In the genomic region with DNA sequence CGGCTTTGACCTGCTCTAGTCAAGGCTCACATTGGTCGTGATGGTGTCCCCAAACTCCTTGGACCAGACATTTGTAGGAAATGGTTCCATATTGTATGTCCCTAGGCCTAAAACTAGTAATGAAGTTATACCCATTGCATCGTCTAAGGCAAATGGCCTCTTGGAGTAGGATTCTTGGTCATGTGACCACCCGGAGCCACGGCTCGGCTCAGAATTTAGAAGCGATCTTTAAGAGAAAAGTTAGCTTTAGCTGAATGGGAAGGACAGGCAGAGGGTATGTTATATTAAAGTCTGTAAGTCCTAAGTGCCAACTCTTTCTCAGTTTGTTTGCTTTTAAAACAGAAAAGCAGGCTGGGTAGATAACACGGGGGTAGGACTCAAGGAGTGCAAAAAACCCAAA, we compare ENCODE assay signal across 29 mouse cellular contexts. TPM values are rescaled to one million over a fixed set of nuclear protein-coding genes. Genes with fewer than 3 reads are reported as not detected.
DNase-seq lines count a peak whose midpoint lies in the region; TF ChIP-seq lines count a peak whose summit lies in the region.
"Had no signal": no experiment of that assay in that cellular context is flagged by ENCODE, and none has a peak within 500 bp of the region (broad histone marks: within the 10 kb centered on the region; RNA-seq: fewer than 3 reads in every experiment).

No protein-coding gene starts in this region.

- H3K9ac ChIP-seq in CH12.LX (ENCODE audit: insufficient read depth, low read depth) = no peak overlapping the region
- H3K9ac ChIP-seq: embryonic facial prominence, embryonic 15.5 days had no signal

- H3K36me3 ChIP-seq in spleen, adult 2 months (ENCODE audit: control insufficient read depth, insufficient read depth, low read length) = no peaks in the 10 kb centered on the region
- no peaks in the 10 kb centered on the region for H3K36me3 ChIP-seq in CH12.LX (replicated peaks in 1 of 2; ENCODE audit: control insufficient read depth in 1 of 2, insufficient read depth in 1 of 2, low read length in 1 of 2)
- H3K36me3 ChIP-seq in midbrain, embryonic 10.5 days = no peaks in the 10 kb centered on the region
- H3K36me3 ChIP-seq: embryonic facial prominence, embryonic 15.5 days; forebrain, embryonic 10.5 days; heart, embryonic 10.5 days had no signal

- no peaks in the 10 kb centered on the region for H3K79me2 ChIP-seq in CH12.LX (replicated peaks; ENCODE audit: control insufficient read depth, extremely low read depth, insufficient read depth, poor library complexity, severe bottlenecking)

- intact Hi-C loops in left cerebral cortex, postnatal 10 days (cut with DNase I) = no loop called here

- DNase-seq in spleen, adult 2 months (ENCODE audit: low read depth in 1 of 2, low spot score in 2 of 2) = no peak
- no peak for DNase-seq in spleen, postnatal 10 days (ENCODE audit: low spot score in 2 of 2)
- DNase-seq in CH12.LX (ENCODE audit: extremely low read depth) = no peak
- no peak for DNase-seq in left cerebral cortex, postnatal 10 days (ENCODE audit: extremely low spot score in 1 of 2, low spot score in 2 of 2)
- no peak for DNase-seq in midbrain, embryonic 10.5 days (ENCODE audit: low spot score)
- DNase-seq: adrenal gland, adult 8-10 months; adrenal gland, postnatal 36 days; cerebellum, adult 11 months; cerebellum, adult 8-10 months; cerebellum, postnatal 14 days; embryo, embryonic 11 days; gastrocnemius, postnatal 36 days; heart, adult 18-20 months had no signal

- no peak for TF ChIP-seq POLR2A in spleen, adult 2 months (IDR thresholded peaks at IDR 0.05; ENCODE audit: low read depth, low read length)
- no peak for TF ChIP-seq POLR2A in CH12.LX (IDR thresholded peaks at IDR 0.05; ENCODE audit: low read depth, low read length)
- no peak for TF ChIP-seq POLR2A in bone marrow, adult 2 months (IDR thresholded peaks at IDR 0.05; ENCODE audit: borderline replicate concordance, control insufficient read depth, low read depth, low read length)

- peak overlapping the region; percentile 92 for H3K27ac ChIP-seq in spleen, adult 2 months (ENCODE audit: insufficient read depth, low read length)
- H3K27ac ChIP-seq in CH12.LX (ENCODE audit: insufficient read depth, low read depth) = no peak overlapping the region
- H3K27ac ChIP-seq in bone marrow, adult 2 months (ENCODE audit: control insufficient read depth, insufficient read depth, low read depth, low read length, poor library complexity) = no peak overlapping the region
- H3K27ac ChIP-seq in midbrain, embryonic 10.5 days (replicated peaks) = no peak overlapping the region
- H3K27ac ChIP-seq: embryonic facial prominence, embryonic 15.5 days; forebrain, embryonic 10.5 days; heart, embryonic 10.5 days had no signal

- H3K4me1 ChIP-seq in spleen, adult 2 months (ENCODE audit: control insufficient read depth, insufficient read depth, insufficient read length) = peaks cover 6% of the 10 kb centered on the region; the same call in 1 of the 2 replicates
- peaks cover 26 to 30% of the 10 kb centered on the region in 2 experiments for H3K4me1 ChIP-seq in CH12.LX (ENCODE audit: control insufficient read depth in 1 of 2, insufficient read depth in 2 of 2)
- H3K4me1 ChIP-seq in bone marrow, adult 2 months (ENCODE audit: control insufficient read depth, insufficient read depth, low read length) = peaks cover 5% of the 10 kb centered on the region
- H3K4me1 ChIP-seq in midbrain, embryonic 10.5 days = peaks cover 8% of the 10 kb centered on the region
- H3K4me1 ChIP-seq: embryonic facial prominence, embryonic 15.5 days; forebrain, embryonic 10.5 days had no signal

- no peaks in the 10 kb centered on the region for H3K9me3 ChIP-seq in CH12.LX (replicated peaks; ENCODE audit: low read length)
- H3K9me3 ChIP-seq in midbrain, embryonic 10.5 days (replicated peaks) = no peaks in the 10 kb centered on the region
- H3K9me3 ChIP-seq: embryonic facial prominence, embryonic 15.5 days; forebrain, embryonic 10.5 days; heart, embryonic 10.5 days had no signal

- in situ Hi-C loops in CH12.LX (cut with MboI; ENCODE audit: low pct_ligation_motif_present, low pct_unique_long_range_greater_than_20kb, low sequenced_read_pairs) = no loop called here

- no peak overlapping the region for H3K4me2 ChIP-seq in CH12.LX (ENCODE audit: insufficient read depth, low read depth, poor library complexity, severe bottlenecking)
- H3K4me2 ChIP-seq: embryonic facial prominence, embryonic 15.5 days had no signal

- H3K4me3 ChIP-seq in spleen, adult 2 months (ENCODE audit: extremely low read depth, insufficient read depth, insufficient read length) = peak overlapping the region; percentile 59
- no peak overlapping the region for H3K4me3 ChIP-seq in CH12.LX (replicated peaks in 1 of 3; ENCODE audit: low read depth in 2 of 3, low read length in 2 of 3, poor library complexity in 1 of 3)
- H3K4me3 ChIP-seq in bone marrow, adult 2 months (replicated peaks; ENCODE audit: control insufficient read depth, low read depth, low read length) = peak overlapping the region; percentile 32
- no peak overlapping the region for H3K4me3 ChIP-seq in midbrain, embryonic 10.5 days
- H3K4me3 ChIP-seq: embryonic facial prominence, embryonic 15.5 days; erythroblast, embryonic 14.5 days; forebrain, embryonic 10.5 days; heart, embryonic 10.5 days had no signal

- TF ChIP-seq CTCF in spleen, adult 2 months (IDR thresholded peaks at IDR 0.05; ENCODE audit: extremely low read depth, insufficient read depth, insufficient read length, insufficient replicate concordance) = no peak
- no peak for TF ChIP-seq CTCF in CH12.LX (conservative IDR thresholded peaks at IDR 0.05 in 1 of 2, IDR thresholded peaks at IDR 0.05 in 1 of 2; ENCODE audit: low read depth in 2 of 2, low read length in 2 of 2)
- no peak for TF ChIP-seq CTCF in bone marrow, adult 2 months (IDR thresholded peaks at IDR 0.05; ENCODE audit: control insufficient read depth, insufficient read depth, low read length)

- WGBS in spleen, adult 2 months = 71% methylated on average over 8 of the region's 8 CpGs
- WGBS in bone marrow, adult 2 months = 86% methylated on average over 8 of the region's 8 CpGs
- WGBS in midbrain, embryonic 10.5 days = 89% methylated on average over 8 of the region's 8 CpGs

- dilution Hi-C loops in CH12.LX (cut with MboI; ENCODE audit: extremely low pct_ligation_motif_present, extremely low pct_unique_long_range_greater_than_20kb, low sequenced_read_pairs) = no loop called here

- no peaks in the 10 kb centered on the region for H3K27me3 ChIP-seq in spleen, adult 2 months (ENCODE audit: control insufficient read depth, insufficient read depth, low read length)
- H3K27me3 ChIP-seq in CH12.LX (replicated peaks) = peaks cover 4% of the 10 kb centered on the region
- H3K27me3 ChIP-seq in midbrain, embryonic 10.5 days (ENCODE audit: low read depth, poor library complexity, severe bottlenecking) = 0 out of 2 replicates have a peak, but pooled peaks cover 5% of the 10 kb centered on the region

- TF ChIP-seq RAD21 in CH12.LX (IDR thresholded peaks at IDR 0.05; ENCODE audit: low read depth, low read length) = no peak

- TF ChIP-seq EP300 in CH12.LX (IDR thresholded peaks at IDR 0.05; ENCODE audit: low read length) = no peak

TF ChIP-seq in CH12.LX, 34 proteins besides CTCF, POLR2A, EP300 and RAD21 (continues in another document):
- TF ChIP-seq IRF4 (IDR thresholded peaks at IDR 0.05; ENCODE audit: low read depth, low read length) = no peak

RNA-seq across cellular contexts. Expression of gene Cd3d, which starts 0.5 kb away (rescaled TPM):
- 19.6 and 24.0 TPM in 2 replicates for polyA plus RNA-seq in spleen, adult 2 months (2012; rRNA removed)
- total RNA-seq in CH12.LX (2012; rRNA removed) = 5.2 and 5.5 TPM in 2 replicates
- 0.27 TPM in 1 of 2 replicates, not detected in the other for total RNA-seq in CH12.LX (2014; rRNA removed)
- 2.6 and 2.7 TPM in 2 replicates for polyA plus RNA-seq in CH12.LX (2012; ENCODE audit: insufficient read length, low read depth)
- 8.8 and 17.2 TPM in 2 replicates for polyA plus RNA-seq in bone marrow, adult 2 months (2011; ENCODE audit: insufficient read depth, insufficient read length, low replicate concordance, missing spikeins)
- not detected for total RNA-seq in left cerebral cortex, postnatal 10 days (2021)
- polyA plus RNA-seq in midbrain, embryonic 10.5 days (2016; fragmentation: Nextera tagmentation; extraction: Ambion mirVana) = not detected in 2 replicates
- total RNA-seq: ES-E14; gastrocnemius, adult 8-10 months had no signal
- polyA plus RNA-seq: brain, embryonic 14.5 days; embryonic facial prominence, embryonic 11.5 days; embryonic facial prominence, embryonic 15.5 days; erythroblast, embryonic 14.5 days; forebrain, embryonic 10.5 days; forebrain, embryonic 14.5 days; heart, embryonic 10.5 days; heart, embryonic 14.5 days; hindbrain, embryonic 11.5 days; hindbrain, embryonic 16.5 days; intestine, embryonic 14.5 days had no signal

RNA-seq across cellular contexts. Expression of gene Cd3g, which starts 1.9 kb away (rescaled TPM):
- 12.8 and 14.5 TPM in 2 replicates for polyA plus RNA-seq in spleen, adult 2 months (2012; rRNA removed)
- 11.2 and 12.7 TPM in 2 replicates for total RNA-seq in CH12.LX (2012; rRNA removed)
- 1.3 and 1.7 TPM in 2 replicates for total RNA-seq in CH12.LX (2014; rRNA removed)
- polyA plus RNA-seq in CH12.LX (2012; ENCODE audit: insufficient read length, low read depth) = 2.2 and 2.9 TPM in 2 replicates
- 5.4 and 7.0 TPM in 2 replicates for polyA plus RNA-seq in bone marrow, adult 2 months (2011; ENCODE audit: insufficient read depth, insufficient read length, low replicate concordance, missing spikeins)
- not detected for total RNA-seq in left cerebral cortex, postnatal 10 days (2021)
- not detected in 2 replicates for polyA plus RNA-seq in midbrain, embryonic 10.5 days (2016; fragmentation: Nextera tagmentation; extraction: Ambion mirVana)
- total RNA-seq: gastrocnemius, adult 8-10 months; heart, postnatal 25 days had no signal
- polyA plus RNA-seq: brain, embryonic 14.5 days; embryonic facial prominence, embryonic 11.5 days; erythroblast, embryonic 14.5 days; forebrain, embryonic 10.5 days; forebrain, embryonic 14.5 days; heart, embryonic 10.5 days; hindbrain, embryonic 11.5 days; hindbrain, embryonic 16.5 days had no signal

RNA-seq across cellular contexts. Expression of gene Ube4a, which starts 16.7 kb away (rescaled TPM):
- polyA plus RNA-seq in spleen, adult 2 months (2012; rRNA removed) = 6.5 and 9.5 TPM in 2 replicates
- total RNA-seq in CH12.LX (2012; rRNA removed) = 18.2 and 20.7 TPM in 2 replicates
- 13.3 and 14.6 TPM in 2 replicates for total RNA-seq in CH12.LX (2014; rRNA removed)
- 25.4 and 28.3 TPM in 2 replicates for polyA plus RNA-seq in CH12.LX (2012; ENCODE audit: insufficient read length, low read depth)
- polyA plus RNA-seq in bone marrow, adult 2 months (2011; ENCODE audit: insufficient read depth, insufficient read length, low replicate concordance, missing spikeins) = 11.1 and 18.8 TPM in 2 replicates
- 100 to 1,000 TPM in 1 of 2 experiments, 10 to 100 TPM in 1; 96.1 to 101 TPM for total RNA-seq in left cerebral cortex, postnatal 10 days (2021)
- 24.2 and 26.8 TPM in 2 replicates for polyA plus RNA-seq in midbrain, embryonic 10.5 days (2016; fragmentation: Nextera tagmentation; extraction: Ambion mirVana)

RNA-seq across cellular contexts. Expression of gene Cd3e, which starts 27.3 kb away (rescaled TPM):
- 42.8 and 44.8 TPM in 2 replicates for polyA plus RNA-seq in spleen, adult 2 months (2012; rRNA removed)
- total RNA-seq in CH12.LX (2012; rRNA removed) (not detected in 2 replicates), CH12.LX (2014; rRNA removed) (not detected in 2 replicates)
- not detected in 2 replicates for polyA plus RNA-seq in CH12.LX (2012; ENCODE audit: insufficient read length, low read depth)
- polyA plus RNA-seq in bone marrow, adult 2 months (2011; ENCODE audit: insufficient read depth, insufficient read length, low replicate concordance, missing spikeins) = 1.8 and 4.8 TPM in 2 replicates
- total RNA-seq in left cerebral cortex, postnatal 10 days (2021) = not detected
- polyA plus RNA-seq in midbrain, embryonic 10.5 days (2016; fragmentation: Nextera tagmentation; extraction: Ambion mirVana) = not detected in 2 replicates
- total RNA-seq: common myeloid progenitor, adult 5-6 weeks; gastrocnemius, adult 8-10 months had no signal
- polyA plus RNA-seq: brain, embryonic 14.5 days; embryonic facial prominence, embryonic 11.5 days; forebrain, embryonic 10.5 days; forebrain, embryonic 14.5 days; heart, embryonic 10.5 days; heart, embryonic 14.5 days; hindbrain, embryonic 11.5 days had no signal

RNA-seq across cellular contexts. Expression of gene Mpzl2, which starts 57.5 kb away (rescaled TPM):
- polyA plus RNA-seq in spleen, adult 2 months (2012; rRNA removed) = 0.49 TPM in 2 replicates
- total RNA-seq in CH12.LX (2012; rRNA removed) (0.30 and 0.38 TPM in 2 replicates), CH12.LX (2014; rRNA removed) (0.18 and 0.36 TPM in 2 replicates)
- 0.27 and 0.57 TPM in 2 replicates for polyA plus RNA-seq in CH12.LX (2012; ENCODE audit: insufficient read length, low read depth)
- 2.2 TPM in 1 of 2 replicates, not detected in the other for polyA plus RNA-seq in bone marrow, adult 2 months (2011; ENCODE audit: insufficient read depth, insufficient read length, low replicate concordance, missing spikeins)
- 1 to 10 TPM in 1 of 2 experiments, under 1 TPM in 1; 0.95 to 1.4 TPM for total RNA-seq in left cerebral cortex, postnatal 10 days (2021)
- polyA plus RNA-seq in midbrain, embryonic 10.5 days (2016; fragmentation: Nextera tagmentation; extraction: Ambion mirVana) = 0.87 and 1.0 TPM in 2 replicates
- total RNA-seq: common myeloid progenitor, adult 5-6 weeks had no signal
- polyA plus RNA-seq: erythroblast, embryonic 14.5 days had no signal

Comparison
In these comparisons a context has a peak if more than half of its experiments do, and no peak if none do; other contexts are left out.
1. H3K4me3 ChIP-seq: peak in spleen, adult 2 months (single experiment) and bone marrow, adult 2 months (single experiment); none in CH12.LX (0 of 3) and midbrain, embryonic 10.5 days (single experiment).